Mouse (Mus musculus) myocyte (in vitro differentiated cells): ENCODE data around the gene Fam92b. TPM values are rescaled to one million over a fixed set of nuclear protein-coding genes. Genes with fewer than 3 reads are reported as not detected.

Experiments
- H3K27me3 ChIP-seq: one replicate; pipeline ENCODE4 v1.6.1; 2011; ENCODE audit not compliant: control insufficient read depth, insufficient read depth, insufficient read length
- H3K36me3 ChIP-seq: one replicate; pipeline ENCODE4 v1.6.1; 2011; ENCODE audit not compliant: control insufficient read depth, insufficient read depth
- H3K4me2 ChIP-seq: one replicate; pipeline ENCODE4 v1.6.1; 2011; ENCODE audit warnings: low read depth, control low read depth
- H3K4me3 ChIP-seq: one replicate; pipeline ENCODE4 v1.5.1; 2011; ENCODE audit warnings: mild to moderate bottlenecking, control low read depth, moderate library complexity
- H3K79me2 ChIP-seq: one replicate; pipeline ENCODE4 v1.6.1; 2011; ENCODE audit not compliant: control insufficient read depth, insufficient read depth
- H3ac ChIP-seq: one replicate; pipeline ENCODE4 v1.6.1; 2011; ENCODE audit not compliant: control insufficient read depth, insufficient read length
- CEBPB ChIP-seq: IDR thresholded peaks from 2 replicates; pipeline ENCODE4 v1.6.1; 2011; ENCODE audit warnings: mild to moderate bottlenecking, moderate library complexity; ENCODE audit not compliant: poor library complexity, insufficient read depth, severe bottlenecking
- E2F4 ChIP-seq: IDR thresholded peaks from one replicate; pipeline ENCODE4 v1.6.1; 2011; ENCODE audit warnings: mild to moderate bottlenecking, control low read depth, moderate library complexity; ENCODE audit not compliant: insufficient read depth
- MAX ChIP-seq: IDR thresholded peaks from one replicate; pipeline ENCODE4 v1.6.1; 2011; ENCODE audit warnings: low read depth, mild to moderate bottlenecking, control low read depth
- MYOD1 ChIP-seq, 3 experiments: IDR thresholded peaks; one replicate each; pipeline ENCODE4 v1.6.1; 2011; ENCODE audit warnings: control low read depth in 2 of 3, low read depth in 2 of 3, mild to moderate bottlenecking in 2 of 3, moderate library complexity in 1 of 3; ENCODE audit not compliant: insufficient read length in 2 of 3, control insufficient read depth in 1 of 3
- MYOG ChIP-seq, 3 experiments: IDR thresholded peaks; one replicate each; pipeline ENCODE4 v1.6.1; 2011; ENCODE audit warnings: control low read depth in 2 of 3, low read depth in 2 of 3, mild to moderate bottlenecking in 2 of 3; ENCODE audit not compliant: insufficient read length in 2 of 3, control insufficient read depth in 1 of 3, insufficient read depth in 1 of 3
- POLR2A ChIP-seq: IDR thresholded peaks from one replicate; pipeline ENCODE4 v1.6.1; 2011; ENCODE audit warnings: low read depth, mild to moderate bottlenecking, control low read depth, moderate library complexity; ENCODE audit not compliant: insufficient read length
- POLR2AphosphoS2 ChIP-seq: IDR thresholded peaks from one replicate; pipeline ENCODE4 v1.6.1; 2011; ENCODE audit warnings: low read depth, control low read depth; ENCODE audit not compliant: insufficient read length
- REST ChIP-seq: IDR thresholded peaks from one replicate; pipeline ENCODE4 v1.6.1; 2011; ENCODE audit warnings: mild to moderate bottlenecking, control low read depth, moderate library complexity; ENCODE audit not compliant: insufficient read depth, insufficient read length
- SRF ChIP-seq: IDR thresholded peaks from one replicate; pipeline ENCODE4 v1.6.1; 2011; ENCODE audit warnings: low read depth; ENCODE audit not compliant: control insufficient read depth, insufficient read length
- TCF12 ChIP-seq: IDR thresholded peaks from one replicate; pipeline ENCODE4 v1.6.1; 2011; ENCODE audit warnings: mild to moderate bottlenecking, control low read depth; ENCODE audit not compliant: poor library complexity, insufficient read depth, severe bottlenecking
- TCF3 ChIP-seq: IDR thresholded peaks from one replicate; pipeline ENCODE4 v1.6.1; 2011; ENCODE audit warnings: low read depth, control low read depth; ENCODE audit not compliant: insufficient read length
- USF1 ChIP-seq: IDR thresholded peaks from one replicate; pipeline ENCODE4 v1.6.1; 2011; ENCODE audit warnings: low read depth, mild to moderate bottlenecking, control low read depth, moderate library complexity
- polyA plus RNA-seq: library from polyadenylated mRNA; unstranded; fragments of >200 nt; fragmentation: generic; extraction: Trizol; gene quantifications from one replicate; pipeline ENCODE4 v1.2.1, GENCODE M21; 2012; ENCODE audit warnings: missing spikeins

The Fam92b gene
- polyA plus RNA-seq, 1 experiment: not detected

GRCm38 (mm10) chr8:120161658-120162403 lies 15.4 kb downstream of the Fam92b start:
- Histone ChIP-seq H3K36me3 (no peaks in the 10 kb centered on the region), H3K4me2 (no peak overlapping the region), H3K79me2 (no peaks in the 10 kb centered on the region), H3K4me3 (no peak overlapping the region), H3K27me3 (no peaks in the 10 kb centered on the region), H3ac (no peak overlapping the region)
- no peak for TF ChIP-seq SRF
- no peak for TF ChIP-seq TCF3
- TF ChIP-seq POLR2AphosphoS2: no peak
- TF ChIP-seq MYOD1 (IDR thresholded peaks at IDR 0.05; ENCODE audit: control insufficient read depth in 1 of 3, insufficient read length in 2 of 3, low read depth in 2 of 3): peak in 2 of 3 experiments; percentile 9 to 52
- TF ChIP-seq MAX: no peak
- TF ChIP-seq USF1: no peak
- no peak for TF ChIP-seq CEBPB
- no peak for TF ChIP-seq E2F4
- TF ChIP-seq MYOG (IDR thresholded peaks at IDR 0.05; ENCODE audit: control insufficient read depth in 1 of 3, insufficient read depth in 1 of 3, insufficient read length in 2 of 3, low read depth in 2 of 3): peak in 2 of 3 experiments; percentile 15 to 34
- TF ChIP-seq REST: no peak
- no peak for TF ChIP-seq POLR2A

DNA sequence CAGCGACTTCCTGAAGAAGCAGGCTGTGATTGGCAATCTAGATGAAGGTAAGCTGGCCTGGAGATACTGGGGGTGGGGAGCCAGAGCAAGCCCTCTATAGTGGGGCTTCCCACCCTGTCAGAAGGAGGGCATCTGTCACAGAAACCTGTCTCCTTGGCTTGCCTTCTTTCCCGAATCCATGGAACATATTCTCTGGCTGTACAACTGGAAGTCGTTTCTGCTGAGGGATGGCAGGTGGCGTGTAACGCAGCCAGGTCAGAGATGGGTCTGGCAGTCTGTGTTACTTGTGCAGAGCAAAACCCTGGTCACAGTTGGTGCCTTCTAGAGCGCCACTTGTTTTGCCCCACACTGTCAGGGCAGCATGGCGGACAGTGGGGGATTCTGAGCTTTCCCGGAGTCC lies 16.9 kb downstream of the Fam92b start:
- H3ac ChIP-seq: no peak overlapping the region
- no peaks in the 10 kb centered on the region for H3K79me2 ChIP-seq
- no peak overlapping the region for H3K4me2 ChIP-seq
- H3K36me3 ChIP-seq: no peaks in the 10 kb centered on the region
- TF ChIP-seq SRF (no peak), TCF3 (no peak), MYOG (IDR thresholded peaks at IDR 0.05; ENCODE audit: control insufficient read depth in 1 of 3, insufficient read depth in 1 of 3, insufficient read length in 2 of 3, low read depth in 2 of 3) (no peak), MAX (no peak), CEBPB (no peak), USF1 (no peak), TCF12 (no peak), MYOD1 (IDR thresholded peaks at IDR 0.05; ENCODE audit: control insufficient read depth in 1 of 3, insufficient read length in 2 of 3, low read depth in 2 of 3) (no peak), POLR2A (no peak), E2F4 (no peak), POLR2AphosphoS2 (no peak), REST (no peak)
- no peaks in the 10 kb centered on the region for H3K27me3 ChIP-seq
- no peak overlapping the region for H3K4me3 ChIP-seq

- TF ChIP-seq POLR2A: no peak
- peak; percentile 34 for TF ChIP-seq TCF12
- TF ChIP-seq MYOG (IDR thresholded peaks at IDR 0.05; ENCODE audit: control insufficient read depth in 1 of 3, insufficient read depth in 1 of 3, insufficient read length in 2 of 3, low read depth in 2 of 3): peak in 2 of 3 experiments; percentile 85 to 91
- no peak for TF ChIP-seq REST
- no peak for TF ChIP-seq MAX
- no peak for TF ChIP-seq SRF
- no peak for TF ChIP-seq USF1
- peak; percentile 24 to 97 (median 97) for TF ChIP-seq MYOD1 (IDR thresholded peaks at IDR 0.05; ENCODE audit: control insufficient read depth in 1 of 3, insufficient read length in 2 of 3, low read depth in 2 of 3)
- TF ChIP-seq POLR2AphosphoS2: no peak
- no peak for TF ChIP-seq E2F4
- peak; percentile 59 for TF ChIP-seq TCF3
- TF ChIP-seq CEBPB: no peak
- Histone ChIP-seq H3ac (no peak overlapping the region), H3K79me2 (no peaks in the 10 kb centered on the region), H3K27me3 (no peaks in the 10 kb centered on the region), H3K4me2 (peak overlapping the region; percentile 80), H3K36me3 (no peaks in the 10 kb centered on the region), H3K4me3 (no peak overlapping the region)
Observed at GRCm38 (mm10) chr8:120152636-120153035, 24.6 kb downstream of the Fam92b start.

DNA sequence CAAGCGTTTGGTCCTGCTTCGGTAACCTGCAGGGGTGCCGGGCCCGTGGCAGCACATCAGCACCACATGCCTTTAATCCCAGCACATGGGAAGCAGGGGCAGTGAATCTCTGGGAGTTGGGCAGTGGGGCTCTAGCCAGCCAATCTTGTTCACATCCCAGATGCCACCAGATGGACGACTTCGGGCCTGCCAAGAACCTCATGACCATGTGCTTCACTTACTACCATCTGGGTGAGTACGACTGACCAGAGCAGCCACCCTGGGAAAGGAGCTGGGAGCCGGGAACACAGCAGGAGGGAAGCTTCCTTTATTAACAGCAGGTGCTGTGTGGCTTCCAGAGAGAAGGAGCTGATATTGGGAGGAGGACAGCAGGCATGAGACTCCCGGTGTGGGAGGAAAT lies 26.1 kb downstream of the Fam92b start:
- H3K4me3 ChIP-seq: no peak overlapping the region
- no peak overlapping the region for H3ac ChIP-seq
- TF ChIP-seq MYOG (IDR thresholded peaks at IDR 0.05; ENCODE audit: control insufficient read depth in 1 of 3, insufficient read depth in 1 of 3, insufficient read length in 2 of 3, low read depth in 2 of 3) (peak in 1 of 3 experiments; percentile 5), CEBPB (no peak), MYOD1 (IDR thresholded peaks at IDR 0.05; ENCODE audit: control insufficient read depth in 1 of 3, insufficient read length in 2 of 3, low read depth in 2 of 3) (peak in 1 of 3 experiments; percentile 34)
- no peaks in the 10 kb centered on the region for H3K36me3 ChIP-seq
- no peaks in the 10 kb centered on the region for H3K27me3 ChIP-seq
- peak overlapping the region; percentile 80 for H3K4me2 ChIP-seq
- no peaks in the 10 kb centered on the region for H3K79me2 ChIP-seq

DNA sequence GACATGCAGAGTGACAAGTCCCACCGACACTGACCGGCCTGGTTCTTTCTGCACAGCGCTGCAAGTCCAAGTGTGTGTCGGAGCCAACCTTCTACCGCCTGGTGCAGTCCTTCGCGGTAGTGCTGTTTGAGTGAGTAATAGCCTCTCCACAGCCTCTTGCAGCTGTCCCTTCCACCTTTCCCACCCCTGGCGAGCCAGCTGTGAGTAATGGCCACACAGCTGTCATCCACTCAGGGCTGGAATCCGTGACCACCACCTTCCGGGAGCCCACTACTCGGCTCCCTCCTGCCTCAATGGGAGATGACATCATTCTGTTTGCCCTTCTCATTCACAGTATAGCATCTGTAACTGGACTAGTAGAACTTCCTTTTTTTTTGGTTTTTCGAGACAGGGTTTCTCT lies 27.2 kb downstream of the Fam92b start:
- no peak overlapping the region for H3K4me3 ChIP-seq
- H3K79me2 ChIP-seq: no peaks in the 10 kb centered on the region
- H3K27me3 ChIP-seq: no peaks in the 10 kb centered on the region
- no peak overlapping the region for H3ac ChIP-seq
- TF ChIP-seq REST (no peak), E2F4 (no peak), MYOD1 (IDR thresholded peaks at IDR 0.05; ENCODE audit: control insufficient read depth in 1 of 3, insufficient read length in 2 of 3, low read depth in 2 of 3) (peak in 2 of 3 experiments; percentile 99), TCF3 (peak; percentile 95), USF1 (no peak), TCF12 (peak; percentile 69), POLR2AphosphoS2 (no peak), SRF (no peak), CEBPB (no peak), POLR2A (no peak), MAX (no peak), MYOG (IDR thresholded peaks at IDR 0.05; ENCODE audit: control insufficient read depth in 1 of 3, insufficient read depth in 1 of 3, insufficient read length in 2 of 3, low read depth in 2 of 3) (peak in 2 of 3 experiments; percentile 91 to 92)
- H3K36me3 ChIP-seq: no peaks in the 10 kb centered on the region
- peak overlapping the region; percentile 22 for H3K4me2 ChIP-seq
